Mouse (Mus musculus): ENCODE measurements around the gene Pde6g.
A peak's percentile ranks its signal among the peaks of the same experiment; 100 is the strongest.

Gene Pde6g

GRCm38 (mm10) chr11:120467051-120467735 is 13.9 kb upstream of the Pde6g start, which contains the start of gene Arl16:
Gene Arl16 (minus strand): TSS chr11:120467607.
- peak; percentile 84 for DNase-seq (ENCODE audit: low spot score)

GRCm38 (mm10) chr11:120465521-120465920 is 12.2 kb upstream of the Pde6g start:
- DNase-seq (ENCODE audit: low spot score), result no peak

GRCm38 (mm10) chr11:120464365-120464764 is 11.1 kb upstream of the Pde6g start:
- no peak for DNase-seq (ENCODE audit: low spot score)

GRCm38 (mm10) chr11:120463536-120463935 is 10.2 kb upstream of the Pde6g start:
- no peak for DNase-seq (ENCODE audit: low spot score)

- no peak for DNase-seq (ENCODE audit: low spot score)
Observed at GRCm38 (mm10) chr11:120458847-120459597, 5.7 kb upstream of the Pde6g start.

GRCm38 (mm10) chr11:120457772-120458751 is 4.8 kb upstream of the Pde6g start, which contains the start of the genes Oxld1 and Ccdc137:
Gene Oxld1 (minus strand): TSS chr11:120458068.
Gene Ccdc137 (plus strand): TSS chr11:120458115.
- no peak for DNase-seq (ENCODE audit: low spot score)

- no peak for DNase-seq (ENCODE audit: low spot score)
Observed at GRCm38 (mm10) chr11:120457370-120457769, 4.1 kb upstream of the Pde6g start.

GRCm38 (mm10) chr11:120455413-120455812 is 2.1 kb upstream of the Pde6g start:
- no peak for DNase-seq (ENCODE audit: low spot score)

GRCm38 (mm10) chr11:120454965-120455364 is 1.7 kb upstream of the Pde6g start:
- DNase-seq (ENCODE audit: low spot score), result no peak

GRCm38 (mm10) chr11:120452246-120452645 is 1.1 kb downstream of the Pde6g start:
- DNase-seq (ENCODE audit: low spot score), result no peak

GRCm38 (mm10) chr11:120447179-120447578 is 6.1 kb downstream of the Pde6g start:
- DNase-seq (ENCODE audit: low spot score), result no peak

GRCm38 (mm10) chr11:120445475-120445874 is 7.8 kb downstream of the Pde6g start:
- no peak for DNase-seq (ENCODE audit: low spot score)

GRCm38 (mm10) chr11:120444106-120444505 is 9.2 kb downstream of the Pde6g start:
- DNase-seq (ENCODE audit: low spot score), result no peak

GRCm38 (mm10) chr11:120442765-120443280 is 10.5 kb downstream of the Pde6g start:
- DNase-seq (ENCODE audit: low spot score), result no peak

- no peak for DNase-seq (ENCODE audit: low spot score)
Observed at GRCm38 (mm10) chr11:120442344-120442743, 11.0 kb downstream of the Pde6g start, which contains the start of gene Tspan10. Gene Tspan10 (plus strand): TSS chr11:120442644.

- DNase-seq (ENCODE audit: low spot score), result no peak
Observed at GRCm38 (mm10) chr11:120437857-120438385, 15.4 kb downstream of the Pde6g start.

- peak; percentile 38 for DNase-seq (ENCODE audit: low spot score)
Observed at GRCm38 (mm10) chr11:120437152-120437856, 16.0 kb downstream of the Pde6g start, which contains the start of gene Nploc4. Gene Nploc4 (minus strand): TSS chr11:120437708.

- DNase-seq (ENCODE audit: low spot score), result no peak
Observed at GRCm38 (mm10) chr11:120426727-120427126, 26.6 kb downstream of the Pde6g start.

GRCm38 (mm10) chr11:120423569-120424295 is 29.6 kb downstream of the Pde6g start:
- peak; percentile 46 for DNase-seq (ENCODE audit: low spot score)
